Mouse (Mus musculus) hindlimb bud, embryonic 11.5 days (tissue): ENCODE data around the gene Vps36.

ENCODE experiments used
- DNase-seq: peaks from one replicate; pipeline ENCODE4 v3.0.0-alpha.2; 2012; ENCODE audit warnings: low read depth, low spot score; ENCODE audit errors: extremely low spot score

Vps36 gene

GRCm38 (mm10) chr8:22192660-22193431 is at the start of gene Vps36:
Gene Vps36 (plus strand): TSS chr8:22192809.
- DNase-seq, result peak; percentile 52

- DNase-seq, result no peak
Observed at GRCm38 (mm10) chr8:22143764-22144491, 48.7 kb upstream of the Vps36 start.

GRCm38 (mm10) chr8:22145831-22146230 is 46.8 kb upstream of the Vps36 start:
- DNase-seq, result no peak

- no peak for DNase-seq
Observed at GRCm38 (mm10) chr8:22147706-22148366, 44.8 kb upstream of the Vps36 start.

GRCm38 (mm10) chr8:22148367-22148740 is 44.3 kb upstream of the Vps36 start:
- no peak for DNase-seq

GRCm38 (mm10) chr8:22149643-22150344 is 42.8 kb upstream of the Vps36 start:
- DNase-seq, result no peak

- DNase-seq, result no peak
Observed at GRCm38 (mm10) chr8:22150345-22150663, 42.3 kb upstream of the Vps36 start.

GRCm38 (mm10) chr8:22162206-22162605 is 30.4 kb upstream of the Vps36 start:
- no peak for DNase-seq

- no peak for DNase-seq
Observed at GRCm38 (mm10) chr8:22164431-22164830, 28.2 kb upstream of the Vps36 start.

- DNase-seq, result peak; percentile 57
Observed at GRCm38 (mm10) chr8:22165251-22166079, 27.1 kb upstream of the Vps36 start.

GRCm38 (mm10) chr8:22166080-22166603 is 26.5 kb upstream of the Vps36 start, which contains the start of gene Nek3:
Gene Nek3 (minus strand): TSS chr8:22166435.
- DNase-seq, result peak; percentile 69

GRCm38 (mm10) chr8:22169167-22169566 is 23.4 kb upstream of the Vps36 start:
- DNase-seq, result no peak

GRCm38 (mm10) chr8:22175966-22176365 is 16.6 kb upstream of the Vps36 start:
- DNase-seq, result no peak

GRCm38 (mm10) chr8:22184884-22185283 is 7.7 kb upstream of the Vps36 start:
- no peak for DNase-seq

GRCm38 (mm10) chr8:22185431-22186397 is 6.9 kb upstream of the Vps36 start, which contains the start of gene Ckap2:
Gene Ckap2 (minus strand): TSS chr8:22185819.
- DNase-seq, result peak; percentile 58

GRCm38 (mm10) chr8:22193432-22194010 is 912 bp downstream of the Vps36 start:
- DNase-seq, result peak; percentile 33

- no peak for DNase-seq
Observed at GRCm38 (mm10) chr8:22197914-22198313, 5.3 kb downstream of the Vps36 start.

- no peak for DNase-seq
Observed at GRCm38 (mm10) chr8:22199481-22199880, 6.9 kb downstream of the Vps36 start.

GRCm38 (mm10) chr8:22207535-22207934 is 14.9 kb downstream of the Vps36 start:
- DNase-seq, result no peak
